Mouse (Mus musculus) CD8-positive naive resting alpha-beta T cell, adult 2 months (primary cell): Measurements from ENCODE around the gene Gm47289.

Source experiments
- DNase-seq, 2 experiments: peaks; one replicate each; pipeline ENCODE4 v3.0.0; 2022; ENCODE audit warnings: low read depth in 2 of 2, low spot score in 2 of 2

The Gm47289 gene

GRCm38 (mm10) chr9:119156278-119157201 is 2.4 kb upstream of the Gm47289 start, which contains the start of gene Acaa1b:
Gene Acaa1b, minus strand, starts transcription at chr9:119157093.
- DNase-seq: no peak

GRCm38 (mm10) chr9:119160689-119161088 is 1.7 kb downstream of the Gm47289 start:
- DNase-seq: no peak

DNA sequence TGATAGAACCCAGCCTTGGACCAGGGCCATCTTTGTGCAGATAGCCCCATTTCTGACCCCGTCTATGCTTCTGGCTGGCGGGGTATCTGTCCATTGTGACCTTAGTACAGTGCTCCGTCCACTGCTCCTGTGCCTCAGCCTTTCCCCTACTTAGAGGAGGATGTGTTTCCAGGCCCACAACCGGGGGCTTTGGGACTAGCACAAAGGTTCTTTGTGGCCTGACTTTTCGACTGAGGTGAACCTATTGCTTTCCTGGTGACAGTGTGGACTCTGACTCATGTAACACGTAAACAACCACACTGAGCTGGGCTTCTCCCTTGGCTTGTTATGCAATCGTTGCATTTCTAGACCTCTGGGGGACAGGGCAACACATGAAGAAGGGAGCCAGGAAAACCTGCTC is 5.8 kb downstream of the Gm47289 start:
- DNase-seq: no peak

DNA sequence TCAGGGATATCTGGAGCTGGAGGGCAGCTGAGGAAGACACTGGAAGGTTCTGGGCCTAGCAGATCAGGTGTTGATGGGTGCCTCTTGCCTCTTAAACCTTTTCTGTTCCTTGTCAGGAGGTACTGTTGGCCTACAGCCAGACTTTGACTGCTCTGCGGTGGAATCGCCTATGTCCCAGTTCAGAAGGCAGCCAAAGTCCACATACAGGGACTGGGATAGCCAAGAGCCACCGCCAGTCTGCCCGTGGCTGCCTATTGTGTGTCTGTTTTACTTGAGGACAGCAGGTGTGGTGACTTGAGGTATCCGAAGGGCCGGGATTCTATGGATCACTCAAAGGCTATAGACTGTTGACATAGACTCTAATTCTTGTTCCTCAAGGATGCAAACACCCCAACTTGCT is 6.6 kb downstream of the Gm47289 start:
- no peak for DNase-seq

DNA sequence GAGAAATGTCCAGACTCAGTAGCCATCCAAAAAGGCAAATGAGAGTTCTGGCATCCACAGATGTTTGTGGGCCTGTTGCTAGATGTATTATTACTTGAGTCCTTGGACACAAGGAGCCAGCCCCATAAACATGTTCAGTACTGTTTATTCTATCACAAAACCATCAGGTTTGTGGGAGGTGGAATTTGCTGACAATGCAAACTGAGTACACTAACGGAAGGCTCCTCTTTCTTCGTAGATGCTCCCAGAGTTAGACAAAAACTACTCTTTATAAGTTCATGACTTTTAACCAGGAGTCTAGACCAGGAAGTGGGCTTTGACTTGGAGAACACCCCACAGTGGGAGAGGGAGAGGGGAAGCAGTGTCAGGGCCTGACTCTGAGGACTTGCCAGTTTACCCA is 8.6 kb downstream of the Gm47289 start:
- DNase-seq: no peak

DNA sequence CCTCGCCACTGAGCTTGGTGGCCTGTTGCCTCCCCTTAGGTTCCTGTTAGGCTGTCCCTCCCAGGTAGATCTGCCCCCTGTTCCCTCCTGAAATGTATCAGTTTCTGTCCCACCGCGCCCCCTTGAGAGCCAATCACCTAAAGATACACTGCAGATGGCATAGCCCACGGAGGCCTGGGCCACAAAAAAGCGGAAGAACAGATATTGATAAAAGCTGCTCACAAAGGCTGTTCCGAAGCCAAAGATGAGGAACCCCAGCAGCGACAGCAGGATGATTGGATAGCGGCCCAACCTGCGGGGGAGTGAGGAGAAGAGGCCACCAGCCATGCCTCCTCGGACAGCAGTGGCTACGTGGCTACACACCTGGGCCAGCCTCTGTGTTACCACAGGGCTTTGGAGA is 20.3 kb downstream of the Gm47289 start:
- no peak for DNase-seq

DNA sequence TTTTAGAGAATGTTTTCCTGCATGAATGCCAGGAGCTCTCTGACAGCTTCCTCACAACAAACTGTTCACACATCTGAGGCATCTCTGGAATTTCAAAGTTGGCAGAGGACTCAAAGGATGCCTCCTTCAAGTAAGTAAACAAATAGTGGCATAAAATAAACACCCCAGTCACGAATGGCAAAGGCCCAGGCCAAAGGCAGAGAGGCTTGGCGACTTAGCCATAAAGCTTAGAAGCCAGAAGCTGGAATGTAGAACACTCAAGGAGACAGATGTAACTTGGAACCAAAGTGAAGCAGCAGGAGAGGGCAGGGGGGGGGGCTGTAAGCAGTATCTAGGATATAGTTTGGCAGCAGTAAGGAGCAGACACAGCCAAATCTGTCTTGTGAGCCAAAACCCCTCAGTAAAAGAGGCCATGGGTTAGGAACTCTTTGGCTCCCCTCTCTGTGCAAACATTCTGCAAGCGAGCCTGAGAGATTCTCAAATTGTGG is 22.3 kb downstream of the Gm47289 start:
- DNase-seq: no peak

DNA sequence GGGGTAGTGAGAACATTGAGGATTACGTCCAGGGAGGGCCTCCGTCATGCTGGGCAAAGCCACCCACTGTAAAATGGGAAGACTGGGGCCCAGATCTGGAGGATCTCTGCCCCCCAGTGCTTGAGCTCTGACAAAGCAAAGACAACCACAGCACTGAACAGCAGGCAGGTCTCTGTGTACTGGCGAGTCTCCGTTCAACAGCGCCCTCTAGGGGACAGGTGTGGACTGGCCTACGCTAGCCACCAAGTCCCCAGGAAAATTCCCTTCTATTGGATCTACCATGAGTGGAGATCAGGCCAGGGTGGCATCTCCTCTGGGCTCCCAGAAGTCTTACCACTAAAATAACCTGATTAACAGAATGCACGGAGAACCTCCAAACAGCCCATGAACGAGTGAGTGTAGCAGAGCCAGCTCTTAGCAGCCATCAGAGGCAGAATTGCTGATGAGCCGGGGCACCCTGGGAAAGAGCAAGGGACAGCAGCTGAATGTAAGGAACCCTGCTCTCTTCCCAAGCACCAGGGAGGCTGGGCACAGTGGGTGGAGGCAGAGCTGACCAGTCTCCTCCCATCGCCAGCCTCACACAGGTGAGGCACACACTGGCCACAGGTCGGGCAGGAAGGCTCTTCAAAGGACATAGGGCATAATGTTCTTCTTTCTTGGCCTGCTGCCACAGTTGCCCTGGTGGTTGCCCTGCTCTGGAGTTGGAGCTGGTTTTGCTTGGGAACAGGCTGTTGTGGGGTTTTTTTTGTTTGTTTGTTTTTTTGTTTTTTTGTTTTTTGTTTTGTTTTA is 33.4 kb downstream of the Gm47289 start:
- DNase-seq: peak; percentile 5 to 19

- DNase-seq: no peak
These were observed 40.3 kb downstream of the Gm47289 start for GRCm38 (mm10) chr9:119199151-119199861.

DNA sequence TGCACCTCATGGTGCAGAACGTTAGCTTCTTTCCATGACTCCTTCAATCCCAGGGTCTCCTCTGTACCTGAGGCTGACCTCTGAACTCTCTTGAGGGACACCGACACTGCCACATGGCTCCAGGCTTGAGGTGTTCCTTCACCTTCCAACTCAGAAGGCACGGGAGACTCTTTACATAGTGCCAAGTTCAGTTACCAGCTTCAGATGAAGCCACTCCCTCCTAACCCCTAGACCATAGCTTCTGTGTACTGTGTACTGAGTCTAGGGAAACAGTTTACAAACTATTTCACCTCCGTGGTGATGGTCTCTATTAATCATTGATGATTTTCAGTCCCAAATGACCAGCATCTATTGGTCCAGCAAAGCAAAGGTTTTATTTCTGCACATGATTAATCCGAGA is 42.7 kb downstream of the Gm47289 start:
- DNase-seq: no peak

DNA sequence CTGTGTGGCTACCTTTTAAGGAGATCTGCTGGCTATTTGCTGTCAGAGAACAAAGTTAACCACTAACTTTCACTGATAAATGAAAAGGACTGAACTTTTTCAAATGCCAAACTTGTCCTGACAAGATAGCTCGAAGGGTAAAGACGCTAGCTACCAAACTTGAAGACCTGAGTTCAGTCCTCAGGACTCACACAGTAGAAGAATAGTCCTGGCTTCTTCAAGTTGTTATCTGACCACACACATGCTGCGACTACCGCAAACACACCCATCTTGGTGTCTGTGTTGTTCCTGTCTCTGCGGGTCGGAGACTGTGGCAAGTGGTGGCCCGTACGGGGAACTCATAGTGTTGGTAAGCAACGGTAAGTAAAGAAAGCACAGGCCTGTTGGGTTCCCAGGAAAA is 44.7 kb downstream of the Gm47289 start:
- no peak for DNase-seq

DNA sequence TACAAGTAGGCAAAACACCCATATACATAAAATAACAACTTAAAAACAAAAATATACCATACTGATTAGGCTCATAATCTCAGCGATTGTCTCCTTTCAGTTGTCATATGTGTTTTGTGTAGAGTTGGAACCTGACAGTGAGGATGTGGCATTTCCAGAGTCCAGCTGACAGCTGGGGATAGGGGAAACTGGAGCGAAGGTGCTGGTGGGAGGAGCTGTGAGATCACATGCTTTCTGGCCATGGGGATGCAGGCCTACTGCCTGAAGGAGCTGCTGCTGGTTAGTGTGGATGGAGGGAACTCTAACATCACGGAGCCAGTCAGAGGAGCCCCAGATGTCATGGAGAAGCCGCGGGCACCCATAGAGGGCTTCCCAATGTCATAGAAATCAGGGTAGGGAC is 46.8 kb downstream of the Gm47289 start:
- DNase-seq: no peak

DNA sequence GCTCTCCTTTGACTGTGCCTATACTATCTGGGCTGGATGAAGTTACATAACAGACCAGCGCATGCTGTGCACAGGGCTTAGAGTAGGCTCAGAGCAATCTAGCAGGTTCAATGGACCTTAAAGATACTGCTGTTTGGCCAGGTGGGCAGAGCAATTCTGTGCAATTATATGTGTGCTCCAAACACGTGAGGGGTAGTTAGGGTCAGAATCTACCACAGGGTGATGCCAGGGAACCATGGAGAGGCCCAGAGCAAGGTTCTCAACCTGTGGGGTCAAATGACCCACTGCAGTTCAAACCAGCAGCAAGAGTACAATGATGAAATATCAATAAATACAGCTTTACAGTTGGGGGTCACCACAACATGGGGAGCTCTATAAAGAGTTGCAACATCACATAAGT is 47.7 kb downstream of the Gm47289 start:
- DNase-seq: no peak

DNA sequence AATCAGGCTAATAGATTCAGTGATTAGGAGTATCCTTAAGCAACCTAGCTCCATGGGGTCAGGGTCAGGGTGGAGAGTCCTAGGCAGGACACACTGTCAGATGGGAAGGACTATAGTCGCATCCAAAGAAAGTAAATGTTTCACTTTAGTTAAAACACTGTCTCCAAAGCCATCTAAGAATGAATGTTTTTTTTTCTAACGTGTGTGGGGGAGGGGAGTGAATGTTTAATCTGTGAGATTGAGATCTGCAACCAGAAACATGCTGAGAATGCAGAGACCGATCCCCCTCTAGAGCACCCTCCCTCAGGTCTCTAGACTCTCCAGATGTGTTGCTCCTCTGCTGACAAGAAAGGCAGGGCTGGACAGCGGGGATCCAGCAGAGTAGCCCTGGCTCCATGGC is 48.2 kb downstream of the Gm47289 start:
- no peak for DNase-seq

- DNase-seq: no peak
These were observed 50.0 kb downstream of the Gm47289 start, which contains the start of gene Slc22a13 for GRCm38 (mm10) chr9:119208998-119209397. Gene Slc22a13, minus strand, starts transcription at chr9:119209098.
